Mouse (Mus musculus) thymus, adult 2 months (tissue): ENCODE measurements around the gene Zfp985.

ENCODE experiments used
- CTCF ChIP-seq: fragments of 200-500 bp; IDR thresholded peaks from 2 replicates; pipeline ENCODE4 v1.5.1; 2012; ENCODE audit warnings: mild to moderate bottlenecking, control low read depth, low read length, moderate library complexity, borderline replicate concordance; ENCODE audit not compliant: control insufficient read depth, poor library complexity, insufficient read depth; ENCODE audit errors: extremely low read depth
- POLR2A ChIP-seq: fragments of 200-500 bp; IDR thresholded peaks from 2 replicates; pipeline ENCODE4 v1.6.1; 2012; ENCODE audit warnings: mild to moderate bottlenecking, low read length, control low read depth, moderate library complexity; ENCODE audit not compliant: control insufficient read depth, poor library complexity, insufficient read depth; ENCODE audit errors: extremely low read depth

DNA sequence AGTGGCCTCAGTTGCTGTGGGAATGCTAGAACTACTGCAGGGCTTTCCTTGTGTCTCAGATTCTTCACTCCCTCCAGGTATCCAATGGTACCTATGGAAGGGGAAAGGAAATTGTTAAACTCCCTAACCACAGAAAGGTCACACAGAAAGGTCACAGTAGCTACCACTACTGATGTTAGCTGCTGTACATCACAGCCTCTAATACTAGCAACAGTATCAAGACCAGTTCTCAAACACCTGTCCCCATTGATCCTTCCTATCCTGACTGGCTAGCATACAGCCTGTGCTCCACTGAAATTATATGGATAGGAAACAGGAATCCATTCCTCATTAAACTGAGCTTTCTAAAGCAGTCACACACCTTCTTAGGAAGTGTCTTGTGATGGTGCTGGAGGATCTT, 33.0 kb upstream of the Zfp985 start:
- TF ChIP-seq POLR2A (no peak), CTCF (no peak)
